Mouse (Mus musculus): ENCODE results near the gene Gtf3c1.

GRCm38 (mm10) chr7:125722127-125722526 is 14.5 kb upstream of the Gtf3c1 start:
- TF ChIP-seq POLR2A (IDR thresholded peaks at IDR 0.05; ENCODE audit: low read depth, low read length) (no peak), CTCF (IDR thresholded peaks at IDR 0.05; ENCODE audit: extremely low read depth, insufficient read length, insufficient replicate concordance, low read depth, low read length) (no peak)

Data from small intestine, adult 2 months (tissue).